Mouse (Mus musculus) gastrocnemius, adult 8-10 months (tissue): Measurements from ENCODE around the gene Rpl27. TPM values are rescaled to one million over a fixed set of nuclear protein-coding genes. Genes with fewer than 3 reads are reported as not detected.
"Not testable (repeated sequence)": the region's sequence is repeated elsewhere in the genome, so short reads cannot be mapped to it uniquely, and the experiment has no call there.

ENCODE experiments used
- DNase-seq, 2 experiments: peaks; one replicate each; pipeline ENCODE4 v3.0.0; 2022; ENCODE audit warnings: low spot score in 2 of 2
- total RNA-seq, 4 experiments: library from RNA; stranded (reverse); gene quantifications; 2 replicates each; pipeline ENCODE4 v1.2.4; 2022

Rpl27 gene
- total RNA-seq, 4 experiments from 2014 or later, result 20.8 to 47.8 (median 31.7) TPM

DNA sequence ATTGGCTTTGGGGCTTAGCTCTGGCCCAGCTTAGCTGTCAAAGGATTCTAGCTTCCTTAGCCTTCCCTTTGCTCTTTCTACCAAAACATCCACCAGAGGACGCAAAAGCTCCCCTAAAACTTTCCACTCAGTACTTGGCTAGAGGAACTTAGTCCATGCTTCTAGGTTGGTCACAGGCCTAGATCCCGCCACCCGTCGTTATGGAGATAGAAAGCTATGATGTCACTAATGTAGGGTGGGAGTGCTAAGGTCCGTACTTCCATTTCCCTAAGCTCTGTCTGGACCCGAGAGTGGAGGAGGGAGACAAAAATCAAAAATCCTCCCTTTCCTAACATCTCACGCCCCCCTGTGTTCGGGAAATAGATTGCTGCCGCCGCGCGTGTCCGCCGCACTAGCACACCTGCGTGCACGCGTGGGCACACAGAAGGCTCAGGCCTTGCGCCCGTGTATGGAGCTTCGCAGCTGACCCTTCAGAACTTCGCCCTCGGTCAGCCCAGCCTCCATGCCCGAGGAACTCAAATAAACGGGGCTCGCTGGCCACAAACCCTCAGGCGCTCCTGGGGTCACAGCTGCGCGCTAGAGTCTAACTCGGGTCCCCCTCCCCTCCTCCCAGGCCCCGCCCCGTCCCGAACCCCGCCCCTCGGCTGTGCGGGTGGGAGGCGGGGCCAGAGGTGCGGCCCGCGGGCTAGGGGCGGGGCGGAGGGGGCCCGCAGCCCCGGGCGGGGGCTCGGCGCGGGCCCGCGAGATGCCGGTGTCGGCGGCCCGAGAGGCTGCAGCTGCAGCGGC, 25.6 kb downstream of the Rpl27 start:
- DNase-seq, result peak; percentile 27 to 41

GRCm38 (mm10) chr11:101468263-101468688, 26.2 kb downstream of the Rpl27 start:
- no peak for DNase-seq

DNA sequence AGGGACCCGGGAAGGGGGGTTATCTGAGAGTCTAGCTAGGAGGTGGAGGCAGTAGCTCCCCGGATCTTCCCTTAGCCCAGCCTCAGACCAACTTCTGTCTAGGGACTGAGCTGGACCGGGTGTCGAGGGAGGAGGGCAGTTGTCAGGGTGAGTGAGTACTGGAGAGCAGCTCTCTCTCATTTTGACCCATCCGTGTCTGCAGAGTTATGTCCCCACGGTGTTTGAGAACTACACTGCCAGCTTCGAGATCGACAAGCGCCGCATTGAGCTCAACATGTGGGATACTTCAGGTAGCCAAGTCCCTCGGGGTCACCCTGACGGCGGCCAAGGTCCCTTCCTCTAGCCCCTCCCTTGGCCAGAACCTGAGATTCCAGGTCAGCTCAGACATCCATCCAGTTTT, 26.6 kb downstream of the Rpl27 start:
- no peak for DNase-seq

DNA sequence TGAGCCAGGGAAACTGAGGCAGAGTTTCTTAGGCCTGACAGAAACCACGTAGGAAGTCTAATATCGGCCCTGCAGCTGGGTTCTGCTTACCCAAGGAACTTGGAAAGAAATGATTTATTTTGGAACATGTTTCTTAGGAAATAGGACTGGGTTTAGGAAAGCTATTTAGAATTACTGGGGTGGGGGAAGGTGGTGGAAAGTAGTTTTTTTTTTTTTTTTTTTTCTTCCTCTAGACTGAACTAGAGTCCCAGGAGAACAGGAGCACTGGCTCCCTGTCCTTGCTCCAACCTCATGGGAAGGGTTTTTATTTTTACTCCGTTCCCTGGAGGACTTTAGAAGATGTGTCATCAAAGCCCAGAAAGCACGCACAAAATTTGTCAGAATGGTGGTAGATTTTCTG, 27.1 kb downstream of the Rpl27 start:
- no peak for DNase-seq

GRCm38 (mm10) chr11:101470206-101470605, 28.1 kb downstream of the Rpl27 start:
- DNase-seq, result no peak

- DNase-seq, result no peak
Observed at GRCm38 (mm10) chr11:101471926-101472325, 29.8 kb downstream of the Rpl27 start.

GRCm38 (mm10) chr11:101472336-101472735, 30.2 kb downstream of the Rpl27 start:
- DNase-seq, result no peak

- DNase-seq, result not testable (repeated sequence)
Observed at GRCm38 (mm10) chr11:101473686-101474085, 31.6 kb downstream of the Rpl27 start.

DNA sequence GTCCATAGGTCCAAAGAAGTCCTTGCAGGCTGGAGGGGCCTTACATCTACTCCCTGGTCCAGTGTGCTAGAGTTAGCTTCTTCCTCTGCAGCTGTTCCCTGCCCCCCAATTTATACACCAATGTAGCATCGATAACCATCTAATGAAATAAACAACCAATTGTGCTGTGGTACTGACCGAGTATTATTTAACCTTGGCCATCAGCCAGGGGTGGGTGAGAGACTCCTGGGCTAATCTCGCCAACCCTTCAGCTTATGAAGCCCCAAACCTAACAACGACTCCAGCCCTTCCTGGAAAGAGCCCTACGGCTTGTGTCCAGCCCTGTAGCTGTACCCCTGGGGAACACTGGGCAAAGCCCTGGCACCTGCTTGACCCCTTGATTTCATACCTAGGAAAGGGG, 32.2 kb downstream of the Rpl27 start:
- no peak for DNase-seq

DNA sequence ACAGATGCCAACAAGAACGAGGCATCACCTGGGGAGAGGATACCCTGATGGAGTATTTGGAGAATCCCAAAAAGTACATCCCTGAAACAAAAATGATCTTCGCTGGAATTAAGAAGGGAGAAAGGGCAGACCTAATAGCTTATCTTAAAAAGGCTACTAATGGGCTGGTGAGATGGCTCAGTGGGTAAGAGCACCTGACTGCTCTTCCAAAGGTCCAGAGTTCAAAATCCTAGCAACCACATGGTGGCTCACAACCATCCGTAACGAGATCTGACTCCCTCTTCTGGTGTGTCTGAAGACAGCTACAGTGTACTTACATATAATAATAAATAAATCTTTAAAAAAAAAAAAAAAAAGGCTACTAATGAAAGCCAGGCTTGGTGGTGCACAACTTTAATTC, 34.3 kb downstream of the Rpl27 start:
- DNase-seq, result not testable (repeated sequence)

DNA sequence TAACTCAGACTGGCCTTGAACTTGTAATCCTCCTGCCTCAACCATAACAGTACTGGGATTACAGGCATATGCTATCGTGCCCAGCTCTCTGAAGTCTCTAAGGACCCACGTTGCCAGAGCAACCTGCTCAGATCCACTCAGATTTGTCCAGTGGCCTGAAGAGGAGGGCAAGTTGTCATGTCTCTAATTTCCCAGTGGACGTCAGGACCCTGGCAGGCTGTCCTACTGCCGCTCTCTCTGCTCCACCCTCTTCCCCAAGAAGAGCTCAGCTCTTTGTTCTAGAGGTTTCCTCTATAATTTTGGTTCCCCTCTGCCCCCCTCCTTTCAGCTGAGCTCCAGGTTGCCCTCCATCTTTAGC, 35.1 kb downstream of the Rpl27 start:
- DNase-seq, result no peak

GRCm38 (mm10) chr11:101477552-101478211, 35.6 kb downstream of the Rpl27 start:
- no peak for DNase-seq

DNA sequence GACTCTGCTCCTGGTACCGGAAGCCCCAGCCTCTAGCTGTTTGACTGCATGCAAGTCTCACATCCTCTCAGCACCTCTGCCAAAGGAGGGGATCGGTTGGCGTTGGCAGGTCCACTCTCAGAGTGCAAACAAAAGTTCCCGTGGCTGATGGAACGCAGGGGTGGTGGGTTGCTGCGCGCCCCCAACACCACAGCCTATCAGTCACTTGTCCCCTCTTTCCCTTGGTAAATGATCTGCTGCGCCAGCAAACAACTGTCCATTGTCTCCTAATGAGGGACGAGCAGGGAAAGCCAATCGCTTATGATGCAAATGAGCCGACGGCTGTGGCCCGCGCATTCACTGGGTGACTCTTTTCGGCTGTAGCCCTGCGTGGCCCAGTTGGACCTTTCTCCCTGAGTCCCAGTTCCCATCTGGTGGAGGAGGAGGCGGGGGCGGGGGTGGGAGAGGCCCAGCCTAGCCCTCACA, 37.1 kb downstream of the Rpl27 start:
- no peak for DNase-seq

GRCm38 (mm10) chr11:101480912-101481311, 38.8 kb downstream of the Rpl27 start:
- DNase-seq, result no peak

DNA sequence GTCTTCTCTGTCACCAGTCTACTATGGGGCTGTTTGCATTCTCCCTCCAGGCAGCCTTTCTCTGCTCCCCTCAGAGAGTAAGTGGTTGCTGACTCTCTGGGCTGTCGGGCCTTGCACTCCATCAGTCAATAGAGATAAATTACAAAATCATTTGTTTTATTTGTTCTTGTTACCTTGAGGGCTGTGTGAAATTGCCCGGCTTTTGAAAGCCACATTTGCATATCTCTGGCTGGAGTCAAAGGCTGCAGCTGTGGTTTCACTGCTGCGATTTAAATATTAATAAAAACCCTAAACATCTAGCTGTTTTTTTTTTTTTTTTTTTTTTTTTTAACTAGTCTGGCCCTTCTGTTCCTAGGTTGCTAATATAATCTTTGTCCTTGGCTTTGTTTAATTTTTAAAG, 41.7 kb downstream of the Rpl27 start:
- DNase-seq, result no peak

GRCm38 (mm10) chr11:101484245-101484644, 42.1 kb downstream of the Rpl27 start:
- DNase-seq, result no peak

- DNase-seq, result no peak
Observed at GRCm38 (mm10) chr11:101484814-101485213, 42.7 kb downstream of the Rpl27 start.

- no peak for DNase-seq
Observed at GRCm38 (mm10) chr11:101485509-101486028, 43.5 kb downstream of the Rpl27 start.

DNA sequence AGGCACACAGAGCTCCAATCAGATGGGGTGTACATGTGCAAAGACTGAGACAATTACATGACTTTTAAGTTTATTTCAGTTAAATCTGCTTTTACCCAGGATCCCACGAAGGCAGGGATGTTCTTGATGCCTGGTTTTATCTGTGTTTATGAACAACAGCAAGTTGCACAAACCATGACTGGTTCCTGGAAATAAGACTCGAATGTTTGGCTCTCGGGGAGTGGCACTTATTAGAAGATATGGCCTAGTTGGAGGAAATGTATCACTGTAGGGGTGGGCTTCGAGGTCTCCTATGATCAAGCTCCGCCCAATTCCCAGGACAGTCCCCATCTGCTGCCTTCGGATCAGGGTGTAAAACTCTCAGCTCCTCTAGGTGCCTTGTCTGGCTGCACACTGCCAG, 44.0 kb downstream of the Rpl27 start:
- DNase-seq, result no peak
